Mouse (Mus musculus) mouse trophoblast stem cell (cell line): ENCODE measurements around the gene Trim26.
"Not testable (repeated sequence)": the region's sequence is repeated elsewhere in the genome, so short reads cannot be mapped to it uniquely, and the experiment has no call there.

Experiments
- in situ Hi-C, 2 experiments: fragments of 300-500 bp; cut with MseI, MboI; formaldehyde crosslinking; loops; 2 replicates in 1 of 2; 3 replicates in 1 of 2; pipeline ENCODE4 v1.15.1; 2025

Gene Trim26

DNA sequence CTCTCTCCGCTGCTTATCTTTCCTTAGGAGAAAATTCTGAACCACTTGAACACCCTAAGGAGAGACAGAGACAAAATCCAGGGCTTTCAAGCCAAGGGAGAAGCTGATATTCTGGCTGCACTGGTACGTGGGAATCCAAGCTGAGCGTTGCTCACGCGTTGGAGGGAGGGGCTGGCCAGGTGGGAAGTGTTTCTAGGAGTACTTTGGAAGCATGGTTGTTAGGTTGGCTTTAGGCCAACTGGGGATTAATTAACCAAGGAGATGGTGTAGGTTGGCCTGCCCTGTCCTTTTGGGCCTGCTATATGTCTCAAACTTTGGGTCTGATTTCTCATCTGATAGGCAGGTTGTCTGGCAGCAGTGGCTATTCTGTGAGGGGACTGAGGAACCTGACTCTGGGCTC, 14.3 kb downstream of the Trim26 start:
- in situ Hi-C loops: no loop called here

DNA sequence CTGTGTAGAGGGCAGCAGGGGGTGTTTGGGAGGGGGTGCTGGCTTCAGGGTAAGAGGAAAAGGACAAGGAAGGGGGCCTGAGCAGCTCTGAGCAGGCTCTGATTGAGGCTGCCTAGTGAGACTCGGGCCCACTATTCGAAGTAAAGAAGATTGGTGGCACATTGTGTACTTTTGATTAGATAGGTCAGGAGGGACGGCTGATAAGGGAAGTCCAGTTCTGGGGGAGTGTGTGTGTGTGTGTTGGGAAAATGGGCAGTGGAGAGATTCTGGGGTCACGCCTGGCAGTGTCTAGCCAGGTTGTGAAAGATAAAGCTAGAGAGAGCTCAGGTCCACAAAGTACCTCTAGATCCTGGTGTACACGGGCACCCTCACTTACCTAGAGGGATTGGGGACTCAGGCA, 14.7 kb downstream of the Trim26 start:
- in situ Hi-C loops: no loop called here

DNA sequence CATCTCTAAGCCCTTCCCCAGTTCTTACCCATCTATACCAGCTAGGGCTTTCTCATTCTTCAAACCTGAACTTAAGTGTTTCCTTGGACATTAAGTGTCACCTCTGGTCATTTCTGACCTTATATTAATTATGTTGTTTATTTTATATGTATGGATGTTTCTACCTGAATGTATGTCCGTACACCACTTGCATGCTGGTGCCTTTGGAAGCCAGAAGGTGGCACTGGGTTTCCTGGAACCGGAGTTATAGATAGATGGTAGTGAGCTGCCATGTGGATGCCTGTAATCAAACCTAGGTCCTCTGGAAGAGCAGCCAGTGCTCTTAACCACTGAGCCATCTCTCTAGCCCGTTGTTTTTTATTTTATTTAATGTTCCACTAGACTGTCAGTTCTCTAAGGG, 18.6 kb downstream of the Trim26 start:
- in situ Hi-C loops: no loop called here

DNA sequence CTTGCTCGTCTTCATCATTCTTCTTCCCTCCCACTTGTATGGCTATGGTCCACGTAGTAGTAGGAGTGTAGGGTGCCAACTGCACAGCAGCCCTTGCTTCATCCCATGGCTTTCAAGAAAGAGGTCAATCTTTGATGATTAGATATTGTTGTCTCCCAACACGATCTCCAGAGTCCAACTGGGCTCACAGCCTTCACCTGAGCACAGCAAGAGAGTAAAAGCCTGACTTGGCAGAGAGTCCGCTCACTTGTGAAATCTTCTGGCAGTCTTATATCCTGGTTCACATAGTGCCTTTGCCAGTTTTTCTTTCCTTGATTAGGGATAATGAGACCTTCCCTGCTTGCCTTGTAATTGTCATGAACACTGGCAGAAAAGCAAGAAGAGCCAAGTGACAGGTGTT, 19.3 kb downstream of the Trim26 start:
- in situ Hi-C loops: no loop called here

DNA sequence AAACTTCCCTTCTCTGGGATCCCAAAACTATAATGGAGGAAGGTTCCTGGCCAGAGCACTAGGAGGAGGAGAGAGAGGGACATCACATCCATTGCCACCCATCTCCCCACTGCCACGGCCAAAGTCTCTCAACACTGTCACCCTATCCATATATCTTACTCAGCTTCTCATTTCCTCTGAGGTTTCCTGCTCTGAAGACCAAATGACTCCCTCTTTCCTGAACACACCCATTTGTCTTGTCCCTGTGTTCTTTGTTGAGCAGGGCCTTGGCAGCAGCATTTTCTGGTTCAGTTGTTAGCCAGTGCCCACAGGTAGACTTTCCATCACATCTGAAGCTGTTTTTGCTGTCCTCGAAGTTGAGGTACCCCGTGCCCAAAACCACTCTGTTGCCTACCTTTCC, 21.2 kb downstream of the Trim26 start:
- in situ Hi-C loops: no loop called here

DNA sequence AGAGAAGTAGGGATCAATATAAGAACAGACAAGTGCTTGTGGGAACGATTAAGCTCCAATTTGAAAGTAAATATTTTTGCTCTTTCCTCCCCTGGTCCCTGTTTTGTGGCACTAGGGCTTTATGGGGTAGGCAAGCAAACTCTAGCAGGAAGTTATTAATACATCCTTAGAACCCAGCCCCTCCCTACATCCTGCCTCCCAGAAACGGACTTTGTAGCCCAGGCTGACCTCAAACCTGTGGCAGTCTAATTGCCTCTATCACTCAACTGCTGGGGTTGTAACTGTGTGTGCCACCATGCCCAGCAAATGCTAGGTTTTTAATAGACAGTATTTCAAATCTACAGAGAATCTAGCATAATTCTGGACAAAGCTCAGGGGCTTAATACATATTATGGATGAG, 24.7 kb downstream of the Trim26 start:
- in situ Hi-C loops: no loop called here

DNA sequence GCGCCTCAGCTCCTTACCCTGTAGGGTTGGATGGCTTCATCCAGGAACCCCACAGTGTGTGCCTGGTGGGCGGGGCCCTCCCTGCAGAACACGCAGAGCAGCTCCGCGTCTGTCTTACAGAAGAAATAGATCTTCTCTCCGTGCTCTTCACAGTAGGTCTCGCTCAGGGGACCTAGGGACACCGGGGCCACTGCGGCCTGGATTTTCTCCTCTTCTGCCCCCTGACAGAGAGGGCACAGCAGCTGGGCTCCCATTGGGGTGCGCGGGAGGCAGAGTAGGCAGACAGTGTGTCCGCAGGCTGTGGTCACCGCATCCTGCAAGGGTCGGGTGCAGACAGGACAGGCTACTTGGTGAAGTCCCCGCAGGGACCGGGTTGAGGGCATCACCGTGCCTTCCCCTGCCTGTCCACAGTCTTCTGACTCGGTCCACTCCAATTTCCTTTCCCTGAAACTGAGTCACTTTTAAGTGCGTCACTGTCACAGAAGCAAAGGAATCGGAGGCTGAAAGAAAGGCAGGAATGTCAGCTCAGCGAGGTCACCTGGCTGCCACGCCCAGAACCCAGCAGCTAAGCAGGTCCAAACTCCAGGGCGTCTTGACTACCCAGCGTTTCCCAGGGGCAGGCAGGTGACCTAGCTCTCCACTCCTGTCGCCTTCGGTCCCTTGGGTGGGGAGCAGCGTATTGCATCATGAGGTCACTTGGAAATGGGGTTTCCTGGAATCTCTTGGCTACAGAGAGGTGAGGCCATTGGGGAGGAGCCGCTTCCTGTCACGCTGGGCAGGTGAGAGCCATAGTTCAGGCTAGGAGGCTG, 30.0 kb downstream of the Trim26 start, which contains the start of gene Trim15:
Trim15 (minus strand) TSS at position 492 of the 809 bp plus-strand sequence.
- in situ Hi-C loops: no loop called here

DNA sequence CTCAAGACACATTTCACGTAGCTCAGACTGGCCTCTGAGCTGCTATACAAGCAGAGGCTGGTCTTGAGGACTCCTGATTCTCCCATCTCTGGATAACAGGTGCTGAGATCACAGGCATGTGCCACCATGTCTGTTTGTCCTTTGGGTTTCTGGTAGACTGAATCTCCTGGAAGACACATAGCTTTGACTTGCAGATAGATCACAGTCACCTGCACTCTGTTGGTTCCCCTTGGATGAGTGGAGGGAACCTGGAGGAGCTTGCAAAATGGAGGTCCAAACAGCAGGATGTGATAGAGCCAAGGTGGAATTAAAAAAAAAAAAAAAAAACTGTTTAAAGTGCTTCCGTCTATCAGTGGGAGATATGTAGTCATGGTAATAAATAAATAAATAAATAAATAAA, 31.9 kb downstream of the Trim26 start:
- in situ Hi-C loops: no loop called here

DNA sequence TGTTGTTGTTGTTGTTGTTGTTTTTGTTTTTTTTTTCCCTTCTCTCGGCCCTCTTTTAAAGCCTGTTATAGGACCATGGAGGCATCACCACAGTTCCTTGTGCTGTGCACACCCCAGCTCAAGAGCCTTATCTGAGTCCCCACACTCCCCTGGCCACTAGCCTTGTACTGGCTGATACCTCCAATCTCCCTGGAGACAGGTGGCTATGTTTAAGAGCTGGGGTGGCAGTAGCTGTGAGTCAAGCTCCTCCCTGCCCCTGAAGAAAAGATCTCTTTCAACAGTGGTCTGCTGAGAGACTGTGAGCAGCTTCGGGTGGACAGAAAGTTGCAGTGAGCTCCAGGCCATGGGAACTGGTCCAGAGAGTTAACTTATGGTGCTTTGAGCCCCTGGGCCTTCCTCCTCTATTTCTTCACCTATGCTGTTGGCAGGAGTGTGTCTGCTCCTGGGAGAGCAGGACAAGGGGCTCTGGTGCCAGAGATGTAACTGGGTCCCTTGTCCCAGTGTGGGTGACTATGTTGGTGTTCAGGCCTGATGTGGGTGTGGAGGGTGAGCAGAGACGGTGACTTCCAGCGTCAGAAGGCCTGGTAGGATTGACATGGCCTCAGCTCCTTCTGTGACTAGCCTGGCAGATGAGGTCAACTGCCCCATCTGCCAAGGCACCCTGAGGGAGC, 32.5 kb downstream of the Trim26 start, which contains the start of gene Trim10:
Trim10 (plus strand) TSS at position 291 of the 671 bp plus-strand sequence.
- in situ Hi-C loops: no loop called here

DNA sequence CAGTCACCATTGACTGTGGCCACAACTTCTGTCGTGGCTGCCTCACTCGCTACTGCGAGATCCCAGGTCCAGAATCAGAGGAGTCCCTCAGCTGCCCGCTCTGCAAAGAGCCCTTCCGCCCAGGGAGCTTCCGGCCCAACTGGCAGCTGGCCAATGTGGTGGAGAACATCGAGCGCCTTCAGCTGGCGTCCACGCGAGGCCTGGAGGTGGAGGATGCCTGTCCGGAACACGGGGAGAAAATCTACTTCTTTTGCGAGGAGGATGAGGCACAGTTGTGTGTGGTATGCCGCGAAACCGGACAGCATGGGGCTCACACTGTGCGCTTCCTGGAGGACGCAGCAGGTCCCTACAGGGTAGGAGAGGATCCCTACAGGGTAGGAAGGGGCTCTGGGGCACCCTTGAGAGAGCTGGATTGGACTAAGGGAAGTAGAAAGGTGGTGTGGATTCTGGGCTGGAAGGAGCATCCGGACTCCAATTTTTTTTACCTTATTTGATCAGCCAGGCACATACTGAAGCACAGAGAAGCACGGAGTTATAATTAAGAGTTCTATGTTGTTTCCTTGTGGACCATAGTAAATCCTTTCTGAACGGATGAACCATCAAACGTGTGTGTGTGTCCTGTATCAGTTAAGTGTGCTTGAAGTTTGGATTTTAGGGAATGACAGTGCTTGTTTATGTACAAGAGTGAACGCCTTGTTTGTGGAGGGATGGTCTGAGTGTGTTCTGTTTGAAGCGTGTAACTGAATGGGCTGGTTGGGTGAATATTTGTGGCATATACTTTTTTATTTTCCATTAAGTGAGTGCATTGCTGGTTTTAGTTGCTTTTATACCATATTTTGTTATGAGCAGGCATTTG, 33.2 kb downstream of the Trim26 start:
- in situ Hi-C loops: no loop called here

DNA sequence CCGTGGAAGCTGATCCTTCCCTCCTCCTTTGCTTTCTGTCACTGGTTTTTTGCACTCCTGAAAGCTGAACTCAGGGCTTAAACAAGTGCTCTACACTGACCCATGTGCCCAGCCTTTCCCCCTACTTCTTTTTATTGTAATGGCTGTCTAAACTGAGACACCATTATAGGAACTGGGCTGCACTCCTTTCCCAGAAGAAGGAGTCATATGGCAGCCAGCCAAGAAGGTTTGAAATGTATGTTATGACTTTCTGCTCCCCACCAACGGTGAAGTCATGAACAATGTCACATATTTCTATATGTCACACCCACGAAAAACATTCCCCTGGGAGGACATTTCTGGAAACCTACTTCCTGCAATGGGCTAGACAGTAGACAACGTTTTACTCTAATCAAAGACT, 37.7 kb downstream of the Trim26 start:
- in situ Hi-C loops: no loop called here

DNA sequence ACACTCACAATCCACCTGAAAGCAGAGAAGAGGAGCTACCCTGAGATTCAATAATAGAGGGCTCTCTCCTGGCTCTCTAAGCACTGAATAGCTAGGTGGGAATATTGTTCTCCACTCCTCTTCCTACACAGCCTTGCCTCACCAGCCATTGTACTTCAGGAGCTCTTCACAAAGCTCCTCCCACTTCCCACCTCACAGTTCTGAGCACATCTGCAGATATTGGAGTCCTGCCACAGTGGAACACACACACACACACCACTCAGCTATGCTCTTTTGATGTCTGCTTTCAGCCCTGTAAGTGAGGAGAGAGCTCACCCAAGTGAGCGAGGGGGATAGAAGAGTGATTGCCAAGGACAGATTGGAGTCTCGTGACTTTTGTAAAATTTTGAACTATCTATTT, 46.4 kb downstream of the Trim26 start:
- in situ Hi-C loops: no loop called here

DNA sequence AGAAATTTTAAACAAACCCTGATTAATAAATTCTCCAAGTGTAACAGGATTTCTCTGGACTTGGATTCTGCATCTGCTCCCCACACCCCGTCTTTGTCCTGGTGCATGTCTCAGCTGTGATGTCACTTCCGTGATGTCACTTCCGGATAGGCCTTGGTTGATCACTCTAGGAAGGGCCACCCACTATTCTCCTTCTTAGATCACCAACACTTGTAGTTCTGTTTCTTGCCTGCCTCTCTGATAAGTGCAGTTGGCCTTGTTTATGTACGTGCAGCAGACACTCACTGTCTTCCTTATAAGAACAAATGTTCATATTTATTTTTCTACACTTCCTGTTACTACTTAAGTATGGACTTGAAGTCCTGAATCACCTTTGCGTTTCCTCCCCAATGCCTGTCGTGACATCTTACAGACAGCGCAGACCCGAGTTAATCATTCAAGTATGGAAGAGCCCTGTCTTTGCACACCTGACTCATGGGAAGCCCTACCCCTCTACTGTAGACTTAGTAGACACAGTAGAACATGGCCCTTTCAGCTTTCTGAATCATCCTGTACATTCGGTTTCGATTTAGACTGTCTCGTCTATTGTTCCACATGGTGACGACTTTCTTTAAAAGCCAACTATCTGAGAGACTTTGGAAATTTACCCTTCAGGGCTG, 48.3 kb downstream of the Trim26 start:
- in situ Hi-C loops: no loop called here

DNA sequence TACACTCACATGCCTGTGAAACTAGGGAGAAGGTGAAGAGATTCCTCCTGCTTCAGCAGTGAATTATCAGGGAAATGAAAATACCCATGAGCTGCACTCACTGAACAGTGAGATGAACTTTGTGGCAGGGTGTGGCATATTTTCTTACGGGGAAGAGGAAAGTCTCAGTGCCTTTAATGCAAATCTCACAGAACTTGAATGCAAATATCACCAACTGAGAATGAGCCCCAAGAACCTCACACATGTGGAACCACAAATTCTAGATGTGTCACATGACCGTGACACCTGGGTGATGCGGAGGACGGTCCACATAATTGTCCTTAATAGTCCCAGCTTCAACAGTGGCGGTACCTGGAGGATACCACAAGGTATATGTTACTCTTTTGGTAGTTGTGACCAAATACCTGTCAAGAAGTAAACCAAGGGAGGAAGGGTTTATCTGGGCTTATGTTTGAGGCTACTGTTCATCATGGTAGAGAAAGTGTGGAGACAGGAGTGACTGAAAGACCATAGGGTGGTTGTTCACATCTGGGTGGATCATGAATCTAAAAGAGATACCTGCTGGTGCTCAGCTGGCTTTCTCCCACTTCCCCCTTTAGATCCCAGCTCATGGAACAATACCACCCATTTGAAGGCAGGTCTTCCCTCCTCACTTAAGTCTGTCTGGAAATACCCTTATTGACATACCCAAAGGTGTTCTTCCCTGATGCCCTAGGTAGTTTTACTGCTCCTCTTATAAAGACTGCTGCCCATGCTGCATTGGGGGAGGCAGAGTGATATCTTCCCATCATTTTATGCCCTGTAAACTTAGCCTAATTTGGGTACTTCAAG, 53.4 kb downstream of the Trim26 start, which contains the start of gene Trim40:
Trim40 (minus strand) TSS at position 51 of the 831 bp plus-strand sequence.
- in situ Hi-C loops: no loop called here

DNA sequence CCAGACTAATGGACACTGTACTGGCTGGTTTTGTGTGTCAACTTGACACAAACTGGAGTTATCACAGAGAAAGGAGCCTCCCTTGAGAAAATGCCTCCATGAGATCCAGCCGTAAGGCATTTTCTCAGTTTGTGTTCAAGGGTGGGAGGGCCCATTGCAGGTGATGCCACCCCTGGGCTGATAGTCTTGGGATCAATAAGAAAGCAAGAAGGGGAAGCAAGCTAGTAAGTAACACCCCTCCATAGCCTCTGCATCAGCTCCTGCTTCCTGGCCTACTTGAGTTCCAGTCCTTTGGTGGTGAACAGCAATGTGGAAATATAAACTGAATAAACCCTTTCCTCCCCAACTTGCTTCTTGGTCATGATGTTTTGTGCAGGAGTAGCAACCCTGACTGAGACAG, 54.6 kb downstream of the Trim26 start:
- in situ Hi-C loops: not testable (repeated sequence)

DNA sequence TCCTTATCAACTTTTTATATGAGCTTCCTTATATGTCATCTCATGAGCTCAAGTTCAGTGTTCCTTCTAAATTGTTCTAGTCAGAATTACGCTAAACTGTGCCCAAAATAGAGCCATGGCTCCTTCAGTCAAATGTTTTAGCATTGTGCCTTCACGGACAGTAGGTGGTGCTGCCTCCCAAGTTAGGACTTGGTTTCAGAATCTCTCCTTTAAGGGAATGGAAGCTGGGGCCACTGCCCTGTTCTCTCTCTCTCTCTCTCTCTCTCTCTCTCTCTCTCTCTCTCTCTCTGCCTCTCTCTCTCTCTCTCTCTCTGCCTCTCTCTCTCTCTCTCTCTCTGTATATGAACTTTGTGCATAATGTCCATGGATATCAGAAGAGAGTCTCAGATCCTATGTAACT, 55.4 kb downstream of the Trim26 start:
- in situ Hi-C loops: no loop called here

DNA sequence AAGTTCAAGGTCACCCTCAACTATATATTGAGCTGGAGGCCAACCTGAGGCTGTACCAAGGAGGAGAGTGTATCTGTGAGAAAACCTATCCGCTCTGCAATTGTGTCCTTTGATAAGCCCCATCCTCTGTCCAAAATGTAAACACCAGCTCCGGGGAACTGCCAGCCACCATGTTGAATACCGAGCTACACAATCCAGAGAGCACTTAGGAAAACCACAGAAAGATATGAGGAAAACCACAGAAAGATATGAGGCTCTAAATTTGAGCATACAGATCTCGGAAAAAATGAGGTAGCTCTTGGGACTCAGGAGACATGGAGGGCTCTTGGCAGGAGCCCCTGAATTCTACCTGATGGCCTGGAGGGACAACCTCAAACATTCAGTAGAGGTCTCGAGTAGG, 56.5 kb downstream of the Trim26 start:
- in situ Hi-C loops: no loop called here

DNA sequence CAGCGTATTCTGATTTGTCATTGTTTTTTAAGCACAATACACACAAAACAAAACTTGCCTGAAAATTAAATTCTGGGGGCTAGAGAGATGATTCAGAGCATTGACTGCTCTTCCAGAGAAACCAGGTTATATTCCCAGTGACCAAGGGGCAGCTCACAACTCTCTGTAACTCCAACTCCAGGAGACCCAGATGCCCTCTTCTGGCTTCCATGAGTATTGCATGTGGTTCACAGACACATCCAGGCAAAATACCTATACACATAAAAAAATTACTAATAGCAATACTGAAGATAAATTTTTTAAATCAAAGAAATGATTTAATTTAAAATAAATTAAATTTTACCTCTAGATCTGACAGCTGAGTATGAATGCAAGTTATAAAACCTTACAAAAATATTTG, 59.6 kb downstream of the Trim26 start:
- in situ Hi-C loops: no loop called here

DNA sequence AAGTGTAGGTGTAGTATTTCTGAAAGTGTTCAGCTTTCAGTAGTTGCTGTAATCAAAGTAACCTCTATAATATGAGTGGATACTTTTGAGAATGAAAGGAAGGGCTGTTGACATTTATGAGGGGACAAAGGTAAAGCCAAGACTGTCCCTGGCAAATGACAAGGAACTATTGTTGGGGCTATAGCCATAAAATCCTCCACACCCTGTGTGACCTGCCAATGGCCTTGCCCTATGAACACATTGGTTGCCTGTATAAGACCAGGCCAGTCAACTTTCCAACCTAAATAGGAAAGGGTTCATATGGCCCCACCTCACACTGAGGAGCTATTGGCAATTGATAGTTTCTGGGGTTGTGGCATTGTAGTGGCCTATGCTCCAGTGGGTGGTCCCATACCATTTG, 60.1 kb downstream of the Trim26 start:
- in situ Hi-C loops: no loop called here

DNA sequence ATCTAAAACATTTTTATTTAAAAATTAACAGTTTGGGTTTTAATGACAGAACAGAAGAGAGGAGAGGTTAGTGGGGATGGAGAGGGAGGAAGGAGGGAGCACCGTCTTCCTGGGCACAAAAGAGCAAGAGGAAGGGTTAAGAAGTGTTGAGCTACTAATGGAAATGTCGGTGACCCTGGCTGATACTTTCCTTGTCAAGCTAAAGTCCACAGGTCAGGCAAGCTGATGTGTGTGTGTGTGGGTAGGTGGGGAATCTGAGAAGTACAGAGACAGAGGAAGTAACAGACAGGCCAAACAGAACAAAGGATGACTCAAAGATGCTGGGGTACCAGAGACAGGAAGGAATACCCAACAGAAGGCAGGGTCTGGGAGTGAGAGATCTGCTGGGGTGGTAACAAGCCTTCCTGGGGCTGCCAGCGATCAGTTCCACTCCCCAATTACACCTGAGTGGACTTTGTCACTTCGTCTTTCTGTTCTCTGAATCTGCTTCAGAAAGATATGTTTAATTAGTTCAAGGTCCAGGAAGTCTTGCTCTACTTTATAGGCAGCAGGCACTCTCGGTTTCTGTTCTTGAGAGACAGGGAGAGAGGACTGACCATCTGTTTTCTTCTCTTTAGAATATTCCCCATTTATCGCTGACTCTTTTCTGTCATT, 60.7 kb downstream of the Trim26 start, which contains the start of gene Trim31:
Trim31 (plus strand) TSS at position 567 of the 654 bp plus-strand sequence.
- in situ Hi-C loops: no loop called here
